Mouse (Mus musculus) limb, embryonic 10.5 days (tissue): ENCODE results near the gene Efcab11. TPM values are rescaled to one million over a fixed set of nuclear protein-coding genes. Genes with fewer than 3 reads are reported as not detected.

Experiments
- DNase-seq: peaks from one replicate; pipeline ENCODE4 v3.0.0-alpha.2; 2017; ENCODE audit warnings: low spot score
- H3K27ac ChIP-seq: fragments of 300-500 bp; sonication (generic); 2 replicates; pipeline ENCODE4 v1.5.1; 2016; ENCODE audit warnings: mild to moderate bottlenecking
- H3K27me3 ChIP-seq: fragments of 300-500 bp; sonication (generic); 2 replicates; pipeline ENCODE4 v1.6.1; 2016; ENCODE audit warnings: low read depth, mild to moderate bottlenecking; ENCODE audit not compliant: poor library complexity, severe bottlenecking
- H3K36me3 ChIP-seq: fragments of 300-500 bp; sonication (generic); 2 replicates; pipeline ENCODE4 v1.6.1; 2016; ENCODE audit warnings: mild to moderate bottlenecking, moderate library complexity
- H3K4me1 ChIP-seq: fragments of 300-500 bp; sonication (generic); 2 replicates; pipeline ENCODE4 v1.6.1; 2016
- H3K4me3 ChIP-seq: fragments of 300-500 bp; sonication (generic); 2 replicates; pipeline ENCODE4 v1.5.1; 2016; ENCODE audit warnings: mild to moderate bottlenecking, moderate library complexity
- H3K9me3 ChIP-seq: fragments of 300-500 bp; sonication (generic); replicated peaks from 2 replicates; pipeline ENCODE4 v1.6.1; 2016; ENCODE audit warnings: mild to moderate bottlenecking
- WGBS: fragments of 180-500 bp; shearing (Covaris S2); methylation state at CpG from one replicate; pipeline ENCODE4 v1.1.7; 2016; 5-methylcytosine and 5-hydroxymethylcytosine counted together
- polyA plus RNA-seq: library from polyadenylated mRNA; unstranded; fragments of >200 nt; fragmentation: Nextera tagmentation; extraction: Ambion mirVana; gene quantifications from 2 replicates; pipeline ENCODE4 v1.2.1, GENCODE M21; 2016

Efcab11 gene
- polyA plus RNA-seq, 1 experiment from 2014 or later = 21.7 TPM

DNA sequence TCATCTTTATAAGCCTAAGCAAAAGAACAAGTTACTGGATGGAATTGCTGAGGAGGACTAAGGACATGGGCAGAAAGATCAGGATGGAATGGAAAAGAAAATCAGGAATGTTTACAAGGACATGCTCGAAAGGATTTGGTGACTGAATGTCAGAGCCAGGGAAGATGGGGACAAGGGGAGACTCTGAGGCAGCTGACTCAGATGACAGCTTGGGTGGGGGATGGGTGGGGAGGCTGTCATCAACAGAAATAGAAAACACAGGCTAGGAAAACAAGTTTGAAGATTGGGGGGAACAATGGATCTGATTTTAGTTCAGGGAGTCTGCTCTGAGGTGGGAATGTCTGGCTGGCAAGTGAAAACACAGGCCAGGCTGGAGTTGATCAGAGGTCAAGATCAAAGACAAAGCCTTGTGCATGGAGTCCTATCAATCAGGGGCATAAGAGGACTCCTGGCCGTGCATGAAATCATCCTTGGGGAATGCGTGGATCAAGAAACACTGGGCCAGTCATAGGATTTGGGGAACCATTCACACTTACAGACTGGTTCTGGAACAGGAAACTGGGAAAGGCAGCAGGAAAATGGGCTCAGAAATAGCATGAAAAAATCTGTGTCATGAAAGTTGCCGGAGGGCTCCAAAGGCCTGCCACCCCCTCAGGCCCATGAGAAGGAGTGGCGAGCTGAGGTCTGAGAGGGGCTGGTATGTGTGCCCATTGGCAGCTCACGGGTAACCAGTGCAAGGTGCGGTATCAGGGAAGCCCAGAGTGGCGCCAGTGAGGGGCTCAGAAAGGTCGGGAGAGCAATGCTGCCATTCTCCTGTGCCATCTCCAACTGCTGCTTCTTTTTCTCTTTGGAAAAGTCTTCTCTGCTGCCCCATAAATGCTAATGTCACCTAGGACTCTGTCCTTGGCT, 168.9 kb downstream of the Efcab11 start:
- peaks cover 18% of the 10 kb centered on the region for H3K4me1 ChIP-seq
- H3K9me3 ChIP-seq = no peaks in the 10 kb centered on the region
- no peaks in the 10 kb centered on the region for H3K27me3 ChIP-seq
- H3K27ac ChIP-seq = peak overlapping the region; percentile 14; the same call in 1 of the 2 replicates
- no peak for DNase-seq
- WGBS = 52% methylated on average over 9 of the region's 9 CpGs
- no peaks in the 10 kb centered on the region for H3K36me3 ChIP-seq
- no peak overlapping the region for H3K4me3 ChIP-seq

DNA sequence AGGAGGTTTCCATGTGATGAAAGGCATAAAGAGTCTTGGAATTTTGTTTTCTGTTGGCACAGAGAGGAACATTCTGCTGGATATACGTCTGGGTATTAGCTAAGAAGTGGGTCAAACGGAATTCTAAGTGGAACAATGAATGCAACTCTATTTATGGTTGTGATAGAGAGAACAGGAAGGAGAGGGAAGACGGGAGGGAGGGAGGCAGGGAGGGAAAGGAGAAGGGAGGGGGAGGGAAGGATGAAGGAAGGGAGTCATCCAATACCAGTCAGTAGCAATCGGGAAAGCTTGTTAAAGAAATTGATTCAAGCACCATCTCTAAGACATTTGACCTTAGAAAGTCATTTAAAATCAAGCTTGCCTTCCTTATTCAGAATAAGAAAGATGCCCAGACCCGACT, 172.0 kb downstream of the Efcab11 start:
- no peaks in the 10 kb centered on the region for H3K36me3 ChIP-seq
- no peak overlapping the region for H3K27ac ChIP-seq
- no peaks in the 10 kb centered on the region for H3K9me3 ChIP-seq
- no peaks in the 10 kb centered on the region for H3K27me3 ChIP-seq
- H3K4me1 ChIP-seq = peaks cover 18% of the 10 kb centered on the region
- DNase-seq = no peak
- H3K4me3 ChIP-seq = no peak overlapping the region
- WGBS = 61% methylated on average over 5 of the region's 5 CpGs

DNA sequence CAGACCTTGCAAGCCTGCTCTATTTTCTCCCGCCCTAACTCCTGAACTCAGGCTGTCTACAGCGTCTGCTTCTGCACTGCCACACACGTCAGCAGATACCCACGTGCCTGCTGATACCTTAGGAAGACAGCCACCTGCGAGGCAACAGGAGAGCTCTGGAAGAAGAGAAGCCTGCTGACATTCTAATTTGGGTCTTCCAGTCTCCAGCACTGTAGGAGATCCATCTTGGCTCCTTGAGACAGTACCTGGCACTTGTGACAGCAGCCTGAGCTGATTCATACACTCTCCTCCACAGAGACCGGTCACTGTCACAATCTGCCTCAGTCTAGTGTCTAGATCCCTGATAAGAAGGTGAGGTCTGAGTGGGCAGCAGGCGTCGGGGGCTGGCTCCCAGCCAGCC, 182.0 kb downstream of the Efcab11 start:
- WGBS = 92% methylated on average over 8 of the region's 8 CpGs

DNA sequence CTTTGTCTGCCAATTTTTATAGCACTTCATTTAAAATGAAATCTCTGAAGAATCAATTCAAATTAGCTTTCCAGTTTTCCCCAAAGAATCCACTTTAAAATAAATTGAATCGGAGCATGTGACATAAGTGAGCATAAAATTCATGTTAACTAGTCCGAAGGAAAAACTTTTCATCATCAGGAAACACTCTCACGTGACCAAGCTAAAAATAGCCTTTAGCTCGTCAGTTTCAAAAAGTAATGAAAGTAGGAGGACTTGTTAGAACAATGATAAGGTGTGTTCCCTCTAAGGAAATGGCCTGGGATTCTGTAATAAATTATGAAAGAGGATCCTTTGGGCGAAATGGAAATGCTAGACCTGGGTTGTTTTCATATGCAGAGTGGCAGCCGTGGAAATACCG, 183.9 kb downstream of the Efcab11 start:
- no peaks in the 10 kb centered on the region for H3K9me3 ChIP-seq
- H3K36me3 ChIP-seq = no peaks in the 10 kb centered on the region
- no peak for DNase-seq
- peaks cover 21% of the 10 kb centered on the region for H3K4me1 ChIP-seq
- 72% methylated on average over 7 of the region's 7 CpGs for WGBS
- H3K27ac ChIP-seq = no peak overlapping the region
- no peaks in the 10 kb centered on the region for H3K27me3 ChIP-seq
- H3K4me3 ChIP-seq = no peak overlapping the region

More for the DNA sequence above, 182.0 kb downstream of the Efcab11 start:
- no peaks in the 10 kb centered on the region for H3K9me3 ChIP-seq
- H3K36me3 ChIP-seq = no peaks in the 10 kb centered on the region
- H3K27ac ChIP-seq = no peak overlapping the region
- H3K4me1 ChIP-seq = peaks cover 21% of the 10 kb centered on the region
- no peak overlapping the region for H3K4me3 ChIP-seq
- H3K27me3 ChIP-seq = no peaks in the 10 kb centered on the region
- no peak for DNase-seq

DNA sequence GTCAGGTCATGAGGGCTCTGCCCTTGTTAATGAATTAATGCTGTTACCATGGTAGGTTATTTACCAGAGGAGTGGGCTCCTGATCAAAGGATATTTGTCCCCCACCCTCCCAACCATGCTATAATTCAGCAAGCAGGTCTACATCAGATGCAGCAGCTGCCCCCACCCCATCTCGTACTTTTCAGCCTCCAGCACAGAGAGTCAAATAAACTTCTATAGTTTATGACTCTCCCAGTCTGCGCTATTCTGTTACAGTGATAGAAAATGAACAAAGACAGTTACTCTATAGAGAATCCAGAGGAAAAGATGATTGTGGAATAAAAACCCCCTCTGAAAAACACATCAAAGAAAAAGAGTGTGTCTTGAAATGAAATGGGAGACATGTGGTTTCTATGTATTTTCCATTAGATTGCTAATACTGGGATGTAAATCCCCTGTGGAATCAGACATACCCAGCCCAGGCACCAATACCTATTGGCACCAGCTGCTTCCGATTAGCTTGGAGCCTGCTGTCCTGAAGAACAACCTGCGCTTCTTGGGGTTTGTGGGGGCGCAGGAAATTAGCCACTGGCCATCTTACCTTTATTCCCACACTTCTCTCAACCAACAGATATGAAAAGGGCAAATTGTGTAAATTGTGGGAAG, 184.7 kb downstream of the Efcab11 start:
- WGBS = 41% methylated on average over 5 of the region's 5 CpGs
- no peaks in the 10 kb centered on the region for H3K36me3 ChIP-seq
- no peaks in the 10 kb centered on the region for H3K9me3 ChIP-seq
- H3K4me3 ChIP-seq = no peak overlapping the region
- H3K4me1 ChIP-seq = peaks cover 21% of the 10 kb centered on the region
- no peaks in the 10 kb centered on the region for H3K27me3 ChIP-seq
- peak overlapping the region; percentile 47; the same call in 1 of the 2 replicates for H3K27ac ChIP-seq
- peak; percentile 41 for DNase-seq

DNA sequence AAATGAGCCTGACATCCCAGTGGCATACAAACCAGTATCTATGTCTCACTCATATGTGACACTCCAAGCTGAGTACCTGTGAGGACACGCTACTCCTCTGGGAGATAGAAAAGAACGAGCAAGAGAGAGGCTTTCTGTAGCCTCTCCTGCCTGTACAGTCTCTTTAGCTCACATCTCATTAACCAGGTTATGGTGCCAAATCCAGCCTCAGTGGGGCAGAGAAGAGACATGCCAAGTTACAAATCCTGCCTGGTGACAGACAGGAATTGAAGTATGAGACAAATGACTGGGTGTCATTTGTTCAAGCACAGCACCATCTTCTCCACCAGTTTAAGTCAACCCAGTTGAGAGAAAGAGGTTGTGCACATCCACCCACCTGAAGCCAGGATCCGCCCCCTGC, 190.2 kb downstream of the Efcab11 start:
- Histone ChIP-seq H3K4me3 (no peak overlapping the region), H3K4me1 (peaks cover 4% of the 10 kb centered on the region), H3K36me3 (no peaks in the 10 kb centered on the region), H3K27me3 (no peaks in the 10 kb centered on the region), H3K27ac (no peak overlapping the region), H3K9me3 (no peaks in the 10 kb centered on the region)
- WGBS = 90% methylated on average over 3 of the region's 3 CpGs
- DNase-seq = no peak

DNA sequence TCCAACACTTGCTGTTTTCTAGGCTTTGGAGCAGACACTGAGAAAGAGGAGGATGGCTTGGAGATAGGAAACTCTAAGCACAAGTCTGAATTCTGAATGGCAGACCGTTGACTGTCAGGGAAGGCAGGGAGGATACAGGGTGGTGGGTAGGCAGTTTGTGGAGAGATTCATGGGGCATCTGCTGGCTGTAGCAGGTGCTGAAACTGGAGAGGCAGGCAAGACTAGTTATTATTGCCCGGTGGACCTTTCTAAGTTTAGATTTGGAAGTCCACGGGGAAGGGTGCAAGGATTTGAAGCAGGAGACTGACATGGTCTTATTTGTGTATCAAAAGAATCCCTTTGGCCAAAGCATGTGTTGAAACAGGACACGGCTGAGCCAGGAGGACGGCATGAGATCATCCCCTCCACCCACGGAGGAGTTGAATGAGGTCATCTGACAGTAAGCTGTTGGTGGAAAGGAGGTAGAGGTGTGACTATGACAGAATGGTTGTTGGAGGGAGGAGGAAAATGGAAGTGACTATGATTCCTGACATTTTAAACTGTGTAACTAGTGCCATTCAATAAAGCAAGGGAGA, 197.7 kb downstream of the Efcab11 start:
- Histone ChIP-seq H3K4me3 (no peak overlapping the region), H3K27ac (no peak overlapping the region), H3K4me1 (peaks cover 15% of the 10 kb centered on the region), H3K27me3 (no peaks in the 10 kb centered on the region), H3K9me3 (no peaks in the 10 kb centered on the region), H3K36me3 (no peaks in the 10 kb centered on the region)
- DNase-seq = no peak
- WGBS = 83% methylated on average over 6 of the region's 6 CpGs

DNA sequence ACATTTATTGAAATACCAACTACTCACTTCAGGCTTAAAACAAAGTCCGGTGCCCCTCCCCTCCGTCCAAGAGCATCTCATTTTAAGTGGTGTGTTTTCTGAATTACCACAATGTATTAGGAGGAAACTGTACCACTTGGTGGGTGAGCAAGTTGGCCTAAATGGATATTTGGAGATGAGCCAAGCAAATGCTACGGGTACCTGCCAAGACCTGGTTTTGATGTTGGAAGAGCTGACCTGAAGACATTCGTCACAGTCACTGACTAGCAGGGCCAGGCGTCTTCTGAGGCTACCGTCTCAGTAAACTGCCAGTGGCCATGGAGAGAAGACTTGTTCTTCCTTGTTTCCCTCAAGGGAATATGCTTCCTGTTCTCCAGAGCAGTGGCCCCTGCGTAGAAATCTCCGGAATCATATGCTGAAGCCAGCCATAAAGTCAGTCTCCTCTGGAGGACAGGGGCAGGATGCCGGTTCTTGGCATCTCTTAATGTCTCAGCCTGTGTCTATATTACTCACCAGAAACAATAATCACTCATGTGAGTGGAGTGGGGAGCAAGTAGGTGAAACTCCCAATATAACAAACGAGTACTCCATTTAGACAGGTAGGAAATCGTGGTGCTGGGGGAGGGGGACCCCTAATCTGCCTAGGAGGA, 198.7 kb downstream of the Efcab11 start:
- 81% methylated on average over 11 of the region's 11 CpGs for WGBS
- H3K9me3 ChIP-seq = no peaks in the 10 kb centered on the region
- no peaks in the 10 kb centered on the region for H3K27me3 ChIP-seq
- H3K4me1 ChIP-seq = peaks cover 15% of the 10 kb centered on the region
- H3K27ac ChIP-seq = no peak overlapping the region
- DNase-seq = no peak
- H3K4me3 ChIP-seq = no peak overlapping the region
- no peaks in the 10 kb centered on the region for H3K36me3 ChIP-seq

DNA sequence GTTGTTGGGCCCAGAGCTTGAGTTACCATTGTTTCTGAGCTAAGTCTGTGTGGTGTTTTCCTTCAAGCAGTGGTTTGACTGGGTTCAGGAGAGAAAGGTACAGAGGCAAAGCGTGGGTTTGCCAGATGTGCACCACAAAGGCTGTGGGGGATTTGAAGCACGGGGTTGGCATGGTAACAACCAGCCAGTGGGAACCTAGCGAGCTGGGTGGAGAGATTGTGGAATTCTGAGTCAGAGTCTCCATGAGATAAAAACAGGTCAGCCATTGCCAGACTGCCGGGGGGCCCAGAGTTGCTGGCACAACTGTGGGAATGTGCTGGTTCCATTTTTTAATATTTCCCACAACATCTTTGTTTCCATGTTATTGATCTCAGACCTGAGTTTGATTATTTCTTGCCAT, 202.6 kb downstream of the Efcab11 start:
- Histone ChIP-seq H3K36me3 (no peaks in the 10 kb centered on the region), H3K27ac (no peak overlapping the region)
- 58% methylated on average over 4 of the region's 4 CpGs for WGBS

DNA sequence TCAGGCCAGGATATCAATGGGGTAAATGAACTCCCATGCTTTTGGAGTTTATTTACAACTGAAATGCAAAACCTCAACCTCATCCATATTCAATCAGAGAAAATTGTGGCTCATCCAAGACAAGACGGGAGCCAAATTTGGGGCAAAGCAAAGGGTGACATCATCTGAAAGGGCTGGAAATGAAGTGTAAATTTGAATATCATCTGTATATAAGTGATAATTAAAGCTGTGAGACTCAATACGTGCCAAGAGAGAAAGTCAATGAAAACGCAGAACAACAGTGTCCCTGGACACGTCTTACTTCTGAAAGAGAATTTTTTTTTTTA, 212.4 kb downstream of the Efcab11 start:
- Histone ChIP-seq H3K36me3 (no peaks in the 10 kb centered on the region), H3K27me3 (no peaks in the 10 kb centered on the region), H3K9me3 (no peaks in the 10 kb centered on the region), H3K27ac (no peak overlapping the region), H3K4me1 (peaks cover 10% of the 10 kb centered on the region), H3K4me3 (no peak overlapping the region)
- DNase-seq = no peak
- WGBS = 90% methylated on average over 4 of the region's 4 CpGs

More for the DNA sequence above, 202.6 kb downstream of the Efcab11 start:
- no peak for DNase-seq
- no peaks in the 10 kb centered on the region for H3K27me3 ChIP-seq
- H3K4me3 ChIP-seq = no peak overlapping the region
- peaks cover 15% of the 10 kb centered on the region for H3K4me1 ChIP-seq
- no peaks in the 10 kb centered on the region for H3K9me3 ChIP-seq

DNA sequence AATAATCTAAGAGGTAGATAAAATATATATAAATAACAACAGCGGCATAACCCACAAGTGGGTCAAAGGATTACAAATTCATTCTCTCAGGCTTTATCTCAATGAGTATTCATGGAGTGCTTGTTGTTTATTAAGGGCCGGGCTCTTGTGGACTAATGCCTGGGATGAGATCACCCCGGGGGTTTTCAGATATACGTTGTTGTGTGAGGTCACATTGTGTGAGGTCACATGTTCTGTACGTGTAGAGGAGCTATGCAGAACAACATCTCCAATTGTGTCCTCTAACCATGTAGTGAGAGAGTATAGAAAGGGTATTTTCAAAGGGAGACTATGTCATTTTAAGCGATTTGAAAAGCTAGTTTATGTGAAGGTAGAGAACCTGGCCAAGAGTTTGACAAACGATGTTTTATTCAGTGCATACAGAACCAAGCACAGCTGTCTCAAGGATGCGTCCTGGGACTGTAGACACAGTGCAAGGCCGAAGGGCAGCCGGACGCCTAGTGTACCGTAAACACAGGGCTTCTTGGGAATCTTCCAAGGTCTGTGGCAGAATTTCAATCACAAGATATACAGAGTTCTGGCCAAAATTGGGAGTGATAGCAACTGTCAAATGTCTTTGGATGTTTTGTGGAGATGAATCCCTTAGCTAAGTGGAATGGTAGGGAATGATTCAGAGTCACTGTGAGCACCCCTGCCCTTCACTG, 212.9 kb downstream of the Efcab11 start:
- H3K4me3 ChIP-seq = no peak overlapping the region
- DNase-seq = no peak
- H3K27ac ChIP-seq = no peak overlapping the region
- no peaks in the 10 kb centered on the region for H3K27me3 ChIP-seq
- WGBS = 92% methylated on average over 12 of the region's 12 CpGs
- H3K9me3 ChIP-seq = no peaks in the 10 kb centered on the region
- peaks cover 10% of the 10 kb centered on the region for H3K4me1 ChIP-seq
- H3K36me3 ChIP-seq = no peaks in the 10 kb centered on the region

DNA sequence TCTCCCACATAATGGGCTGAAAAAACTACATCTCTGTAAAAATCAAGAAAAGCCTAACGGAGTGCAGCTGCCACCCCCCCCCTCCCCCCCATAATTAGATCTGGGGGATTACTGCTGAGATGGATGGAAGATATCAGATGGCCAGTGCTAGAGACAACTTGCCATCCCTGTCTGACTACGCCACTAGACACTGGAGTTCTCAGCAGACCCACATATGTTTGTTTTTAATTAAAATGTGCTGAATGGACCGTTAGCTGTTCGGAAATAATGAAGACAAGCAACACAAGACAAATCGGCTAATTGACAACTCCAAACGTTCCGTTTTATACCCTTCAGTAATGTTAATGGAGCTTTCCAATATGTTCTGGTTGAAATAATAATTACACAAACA, 213.5 kb downstream of the Efcab11 start:
- Histone ChIP-seq H3K27ac (no peak overlapping the region), H3K4me3 (no peak overlapping the region), H3K4me1 (peaks cover 10% of the 10 kb centered on the region), H3K27me3 (no peaks in the 10 kb centered on the region), H3K9me3 (no peaks in the 10 kb centered on the region), H3K36me3 (no peaks in the 10 kb centered on the region)
- DNase-seq = no peak
- WGBS = 55% methylated on average over 7 of the region's 7 CpGs
